Mouse (Mus musculus) cerebellum, adult 9-10 months (tissue): Measurements from ENCODE around the gene Gpc6.

ENCODE experiments used
- DNase-seq: peaks from one replicate; pipeline ENCODE4 v3.0.0; 2022

Gpc6 gene

DNA sequence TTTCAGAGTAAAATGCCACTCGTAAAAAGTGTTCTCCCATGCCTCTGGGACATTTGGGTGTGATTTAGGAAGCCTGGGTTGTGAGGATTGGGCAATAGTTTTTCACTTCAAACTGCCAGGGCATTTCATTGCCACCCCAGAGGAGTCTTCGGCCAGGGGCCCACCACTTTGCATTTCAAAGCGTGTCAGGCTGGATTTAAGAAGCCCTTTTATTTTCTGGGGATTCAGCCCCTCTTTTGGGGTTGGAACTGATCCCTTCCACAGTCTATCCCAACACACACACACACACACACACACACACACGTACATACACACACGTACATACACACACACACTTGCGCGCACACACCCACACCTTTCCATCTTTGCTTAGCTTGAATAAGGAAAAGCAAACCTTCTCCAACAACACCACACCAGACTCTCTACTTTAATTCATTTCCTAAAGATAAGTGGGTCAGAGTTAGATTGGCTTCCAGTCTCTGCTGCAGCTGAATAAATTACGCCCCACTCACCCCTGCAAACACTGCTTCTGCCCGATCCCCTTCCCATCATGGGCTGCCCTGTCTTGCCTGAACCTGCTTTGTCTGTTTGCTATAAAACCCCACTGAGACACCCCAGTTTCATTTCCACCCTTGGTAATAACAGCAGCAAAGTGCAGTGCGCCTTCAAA is 969.9 kb downstream of the Gpc6 start:
- DNase-seq: no peak

DNA sequence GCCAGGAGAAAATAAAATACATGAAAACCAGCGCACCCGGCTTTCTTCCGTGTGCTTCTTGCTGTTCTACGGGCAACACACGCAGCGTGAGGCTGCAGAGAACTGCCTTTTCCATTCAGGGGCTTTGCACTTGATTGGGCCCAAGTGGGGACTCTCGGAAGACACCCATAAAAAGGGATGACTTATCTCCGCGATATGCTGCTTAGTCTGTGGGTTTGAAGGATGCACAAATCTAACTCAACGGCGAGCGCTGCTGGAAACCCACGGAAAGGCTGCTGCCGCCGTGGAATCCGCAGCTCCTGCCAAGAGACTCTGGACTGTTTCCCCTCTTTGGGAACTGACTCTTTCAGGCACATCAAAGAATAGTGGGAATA is 970.4 kb downstream of the Gpc6 start:
- no peak for DNase-seq

DNA sequence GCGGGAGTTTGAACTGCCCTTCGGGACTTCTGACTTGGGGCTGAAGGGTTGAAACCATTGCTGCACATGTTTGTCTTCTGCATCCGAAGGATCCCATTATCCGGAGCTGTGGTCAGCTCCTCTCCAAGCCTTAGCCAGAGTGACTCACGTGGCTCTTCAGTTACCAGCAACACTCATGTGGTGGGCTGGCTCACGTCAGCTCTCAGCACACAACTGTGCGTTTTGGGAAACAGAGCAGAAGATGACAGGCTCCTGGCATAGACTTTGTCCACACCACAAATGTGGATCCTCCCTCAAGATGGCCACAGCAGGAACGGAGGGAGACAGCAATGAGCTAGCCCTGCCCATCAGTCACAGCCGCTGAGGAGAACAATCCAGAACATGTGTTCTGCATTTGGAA is 979.2 kb downstream of the Gpc6 start:
- no peak for DNase-seq

DNA sequence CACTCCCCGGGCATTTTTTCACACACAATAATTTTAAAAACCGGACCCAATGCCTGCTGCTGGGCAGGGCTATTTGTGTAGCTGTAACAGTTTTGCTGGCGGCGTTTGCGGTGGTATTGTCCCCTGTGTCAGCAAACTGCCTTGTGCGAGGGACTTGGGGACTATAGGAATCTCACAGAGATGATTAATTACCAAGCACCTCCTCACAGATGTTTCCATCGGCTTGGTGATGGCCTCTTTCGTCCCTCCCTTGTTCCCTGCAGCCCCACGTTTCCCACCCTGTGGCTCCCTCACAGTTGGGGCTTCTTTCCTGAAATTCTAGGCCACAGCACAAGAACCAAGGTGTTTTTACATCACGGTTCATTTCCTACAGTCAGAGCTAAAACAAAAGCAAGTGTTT is 980.6 kb downstream of the Gpc6 start:
- no peak for DNase-seq

DNA sequence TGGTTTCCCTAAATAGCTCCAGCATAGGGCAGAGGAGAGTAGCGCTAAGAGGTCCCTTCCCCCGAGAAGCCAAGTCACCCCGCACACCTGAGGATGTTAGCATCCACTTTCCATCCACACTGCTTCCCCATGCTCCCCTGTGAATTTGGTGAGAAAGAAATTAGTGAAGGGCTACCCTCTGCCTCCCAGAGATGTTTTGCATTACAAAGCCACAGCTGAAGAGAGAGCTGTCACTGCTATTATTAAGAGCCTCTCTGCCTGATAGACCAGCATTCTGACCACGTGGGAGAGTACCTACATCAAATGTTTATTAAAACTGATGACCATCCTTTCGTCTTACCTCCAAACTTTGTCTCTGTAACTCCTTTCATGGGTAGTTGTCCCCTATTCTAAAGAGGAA is 981.2 kb downstream of the Gpc6 start:
- no peak for DNase-seq

DNA sequence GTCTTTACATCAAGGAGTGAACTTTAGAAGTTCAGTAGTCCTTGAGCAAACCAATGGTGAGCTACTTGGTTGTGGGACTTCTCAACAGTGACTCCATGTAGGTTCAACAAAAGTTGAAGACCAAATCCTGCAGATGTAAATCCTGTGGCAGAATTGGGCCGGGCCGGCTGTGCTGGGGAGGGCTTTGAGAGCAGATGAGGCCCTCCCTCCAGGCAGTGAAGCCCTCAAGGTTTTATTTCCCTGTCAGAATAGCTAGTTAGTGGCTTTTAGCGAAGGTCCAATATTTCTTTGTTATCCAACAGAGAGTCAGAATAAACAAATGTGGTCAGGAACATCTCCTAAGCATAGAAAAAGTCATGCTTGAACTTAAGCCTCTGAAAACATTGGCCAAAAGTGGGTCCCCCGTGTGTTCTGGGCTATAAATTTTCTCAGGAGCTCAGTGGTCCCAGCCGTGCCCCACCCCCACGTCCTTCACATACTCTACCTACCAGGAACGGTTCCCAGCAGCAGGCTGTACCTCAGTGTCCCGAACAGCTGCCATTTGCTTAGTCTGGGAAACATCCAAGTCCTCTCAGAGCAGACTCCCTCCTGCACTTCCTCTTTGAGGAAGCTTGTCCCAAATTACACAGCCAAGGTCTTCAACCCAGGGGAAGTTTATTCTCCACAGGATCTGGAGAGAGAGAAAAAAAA is 983.3 kb downstream of the Gpc6 start:
- DNase-seq: no peak

DNA sequence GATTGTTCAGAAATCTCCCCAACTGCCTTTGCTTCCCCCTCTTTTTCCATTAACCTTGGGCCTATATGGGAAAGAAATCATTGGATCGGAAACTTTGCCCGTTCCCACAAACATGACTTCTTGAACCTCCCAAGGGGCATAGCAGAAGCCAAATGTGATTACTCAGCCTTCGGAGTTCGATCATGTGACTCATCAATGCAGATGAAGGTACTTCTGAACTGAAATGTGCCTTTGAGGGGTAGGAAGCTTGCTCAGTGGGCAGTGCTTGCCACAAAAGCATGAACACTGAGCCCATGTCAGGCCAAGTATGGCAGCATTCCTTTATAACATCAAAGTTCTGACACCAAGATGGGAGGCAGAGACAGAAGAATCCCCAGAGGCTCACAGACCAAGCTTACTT is 983.9 kb downstream of the Gpc6 start:
- no peak for DNase-seq

DNA sequence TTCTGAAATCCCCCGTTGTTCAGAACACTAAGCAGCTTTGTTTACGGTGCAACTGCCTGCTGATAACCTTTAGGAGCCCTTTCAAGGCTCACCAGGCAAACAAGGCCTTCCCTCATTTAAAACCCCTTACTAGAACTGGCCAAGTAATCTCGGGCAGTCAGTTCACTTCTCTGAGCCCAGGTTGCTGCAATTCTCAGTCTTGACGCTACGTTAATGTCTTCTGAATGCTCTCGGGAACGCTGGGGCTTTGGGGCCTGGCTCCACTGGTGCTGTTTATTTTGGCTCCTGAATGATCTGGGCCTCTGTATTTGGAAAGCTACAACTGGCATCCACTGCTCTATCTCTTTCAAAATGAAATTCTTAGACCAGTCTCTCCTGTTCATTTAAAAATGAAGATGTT is 985.2 kb downstream of the Gpc6 start:
- DNase-seq: no peak

DNA sequence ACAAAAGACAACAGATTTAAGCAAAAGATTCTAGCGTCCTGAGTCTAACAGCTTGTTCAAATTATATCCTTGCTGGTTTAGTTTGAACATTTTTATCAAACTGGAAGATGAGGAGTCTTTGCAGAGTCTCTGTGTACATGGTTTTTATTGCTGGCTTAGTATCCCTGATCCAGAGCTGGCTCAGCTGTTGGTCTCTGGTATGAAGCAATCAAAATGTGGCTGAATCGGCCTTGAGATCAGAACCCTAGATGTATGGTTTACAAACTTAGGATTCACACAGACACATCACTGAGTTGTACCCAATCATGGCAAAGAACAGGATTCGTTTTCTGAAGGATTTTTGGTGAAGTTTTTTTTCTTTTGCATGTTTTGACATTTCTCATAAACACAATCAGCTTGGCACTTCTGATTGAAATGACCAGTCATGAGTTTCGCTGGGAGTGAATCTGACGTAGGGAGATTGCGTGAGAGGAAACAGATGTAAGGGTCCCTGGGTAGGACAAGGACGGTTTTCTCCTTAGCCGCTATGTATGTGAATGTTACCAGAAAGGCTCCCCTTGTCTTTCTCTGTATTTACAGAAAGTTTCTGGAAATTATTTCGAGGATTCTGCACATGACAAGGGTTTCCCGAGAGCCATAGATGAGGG is 987.6 kb downstream of the Gpc6 start:
- DNase-seq: no peak

DNA sequence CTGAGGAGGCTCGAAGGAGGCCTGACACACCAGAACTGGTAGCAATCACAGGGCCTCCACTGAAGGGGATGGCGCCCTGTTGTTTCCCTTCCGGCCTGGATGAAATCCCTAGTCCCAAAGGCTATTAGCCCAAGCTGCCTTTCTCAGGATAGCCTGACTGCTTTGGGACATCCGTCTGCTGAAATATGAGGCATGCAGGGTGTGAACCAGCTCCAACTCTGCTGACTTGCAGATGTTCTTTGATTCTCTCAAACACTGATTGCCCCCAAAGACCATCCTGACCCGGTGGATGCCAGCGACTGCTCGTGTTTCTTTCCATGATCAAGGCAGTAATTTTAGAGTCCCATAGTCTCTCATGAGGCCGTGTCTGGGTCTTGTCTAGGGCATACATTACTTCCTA is 991.5 kb downstream of the Gpc6 start:
- DNase-seq: no peak

DNA sequence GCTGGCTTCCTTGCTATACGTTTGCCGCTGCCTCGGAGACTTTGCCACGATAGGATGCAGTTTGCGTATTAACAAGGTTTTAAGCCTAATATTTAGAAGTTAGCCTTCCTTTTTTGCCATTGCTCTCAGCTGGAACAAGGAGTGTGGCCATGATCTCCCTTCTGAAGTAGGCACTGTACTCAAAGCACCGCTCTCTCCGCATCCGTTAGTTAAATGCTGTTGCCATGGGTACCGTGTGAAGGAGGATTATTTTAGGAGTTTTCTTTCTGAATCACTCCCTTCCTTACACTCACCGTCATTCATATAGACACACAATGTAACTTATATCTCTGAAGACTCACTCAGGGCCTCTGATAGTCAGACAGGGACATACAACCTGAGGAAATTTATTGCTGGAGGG is 993.6 kb downstream of the Gpc6 start:
- no peak for DNase-seq

DNA sequence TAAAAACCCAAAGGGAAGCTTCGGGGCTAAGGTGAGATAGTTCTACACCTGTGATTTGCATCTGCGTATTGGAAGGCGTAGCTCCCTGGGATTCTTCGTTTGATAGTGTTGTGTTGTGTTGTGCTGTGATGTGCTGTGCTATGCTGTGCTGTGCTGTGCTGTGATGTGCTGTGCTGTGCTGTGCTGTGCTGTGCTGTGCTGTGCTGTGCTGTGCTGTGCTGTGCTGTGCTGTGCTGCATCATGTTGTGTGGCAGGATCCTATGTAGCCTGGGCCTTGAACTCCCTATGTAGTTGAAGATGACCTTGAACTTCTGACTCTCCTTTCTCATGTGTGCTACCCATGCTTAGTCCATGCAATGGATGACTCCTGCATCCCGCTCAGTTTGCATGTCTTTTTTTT is 994.5 kb downstream of the Gpc6 start:
- no peak for DNase-seq

DNA sequence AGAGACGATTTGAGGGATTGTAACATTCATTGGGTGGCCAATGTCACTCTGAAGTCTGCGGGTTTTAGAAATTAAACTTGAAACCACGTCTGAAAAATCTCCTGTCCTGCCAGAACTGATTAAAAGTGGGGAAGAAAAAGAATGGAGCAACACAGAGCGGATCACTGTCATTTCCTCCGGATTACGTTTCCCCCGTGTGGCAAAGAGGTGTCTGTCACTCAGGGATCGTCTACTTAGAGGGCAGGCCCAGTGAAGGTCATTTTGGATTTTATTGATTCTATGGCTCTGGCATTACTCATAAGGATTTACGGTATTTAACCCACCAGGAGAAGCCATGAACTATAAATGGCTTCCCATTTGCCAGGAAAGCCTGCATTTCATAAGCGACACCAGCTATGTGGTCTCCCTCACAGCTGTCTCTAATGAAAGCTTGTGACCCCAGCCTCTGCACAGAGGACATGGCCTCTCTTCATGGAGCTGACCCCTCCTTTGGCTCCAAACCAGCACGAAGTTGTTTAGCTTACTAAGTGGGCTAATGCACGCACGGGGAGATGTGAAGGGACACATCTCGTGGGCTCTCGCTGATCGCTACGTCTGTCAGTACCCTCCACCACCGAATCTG is 996.4 kb downstream of the Gpc6 start:
- no peak for DNase-seq

DNA sequence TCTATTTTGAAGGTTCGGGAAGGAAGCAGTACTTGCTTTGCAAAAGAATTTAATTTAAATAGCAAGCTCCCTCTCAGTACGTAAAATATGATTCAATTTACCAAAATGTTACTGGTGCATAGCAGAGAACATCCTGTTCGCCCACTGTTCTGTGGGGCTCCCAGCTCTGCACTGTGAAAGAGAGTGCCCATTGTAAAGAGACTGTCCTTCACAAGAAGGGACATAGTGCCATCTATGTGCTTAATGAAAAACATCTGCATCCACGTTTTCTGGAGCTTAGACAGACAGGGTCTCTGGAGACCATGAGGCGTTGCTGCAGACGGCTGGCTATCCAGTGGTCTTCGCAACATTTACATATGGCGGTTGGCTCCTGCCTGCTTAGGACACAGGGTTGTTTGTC is 998.6 kb downstream of the Gpc6 start:
- DNase-seq: no peak

DNA sequence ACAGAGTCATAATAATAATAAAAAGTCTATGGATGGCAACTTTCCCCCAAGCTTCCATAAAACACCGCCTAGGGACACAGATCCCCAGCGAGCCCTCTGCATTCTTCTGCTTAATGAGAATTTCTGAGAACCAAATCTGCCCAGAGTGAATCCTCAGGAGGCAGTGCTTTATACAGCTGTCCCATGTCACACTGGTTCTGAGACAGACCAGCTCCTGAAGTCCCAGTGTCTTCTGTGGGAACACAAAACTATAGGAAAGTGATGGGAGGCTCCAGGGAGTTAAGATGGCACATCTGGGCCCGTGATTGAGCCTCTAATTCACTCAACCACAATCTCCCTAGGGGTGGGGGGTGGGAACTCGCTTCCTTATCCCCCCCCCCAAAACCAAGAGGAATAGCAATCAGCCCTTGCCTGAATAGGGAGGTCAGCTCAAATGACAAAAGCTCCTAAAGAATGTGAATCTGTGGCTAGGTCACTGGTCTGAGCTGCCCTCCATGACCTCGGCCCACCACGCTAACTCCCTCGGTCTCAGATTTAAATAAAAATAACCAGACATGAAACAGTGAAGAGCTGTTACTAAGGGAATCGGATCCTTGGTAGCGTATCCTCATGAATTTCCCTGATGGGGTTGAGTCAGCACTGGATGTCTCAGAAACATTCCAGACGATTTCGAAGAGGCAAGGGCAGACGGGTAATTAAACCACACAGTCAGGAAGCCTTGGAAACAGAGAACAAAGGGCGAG is 1005.2 kb downstream of the Gpc6 start:
- no peak for DNase-seq

DNA sequence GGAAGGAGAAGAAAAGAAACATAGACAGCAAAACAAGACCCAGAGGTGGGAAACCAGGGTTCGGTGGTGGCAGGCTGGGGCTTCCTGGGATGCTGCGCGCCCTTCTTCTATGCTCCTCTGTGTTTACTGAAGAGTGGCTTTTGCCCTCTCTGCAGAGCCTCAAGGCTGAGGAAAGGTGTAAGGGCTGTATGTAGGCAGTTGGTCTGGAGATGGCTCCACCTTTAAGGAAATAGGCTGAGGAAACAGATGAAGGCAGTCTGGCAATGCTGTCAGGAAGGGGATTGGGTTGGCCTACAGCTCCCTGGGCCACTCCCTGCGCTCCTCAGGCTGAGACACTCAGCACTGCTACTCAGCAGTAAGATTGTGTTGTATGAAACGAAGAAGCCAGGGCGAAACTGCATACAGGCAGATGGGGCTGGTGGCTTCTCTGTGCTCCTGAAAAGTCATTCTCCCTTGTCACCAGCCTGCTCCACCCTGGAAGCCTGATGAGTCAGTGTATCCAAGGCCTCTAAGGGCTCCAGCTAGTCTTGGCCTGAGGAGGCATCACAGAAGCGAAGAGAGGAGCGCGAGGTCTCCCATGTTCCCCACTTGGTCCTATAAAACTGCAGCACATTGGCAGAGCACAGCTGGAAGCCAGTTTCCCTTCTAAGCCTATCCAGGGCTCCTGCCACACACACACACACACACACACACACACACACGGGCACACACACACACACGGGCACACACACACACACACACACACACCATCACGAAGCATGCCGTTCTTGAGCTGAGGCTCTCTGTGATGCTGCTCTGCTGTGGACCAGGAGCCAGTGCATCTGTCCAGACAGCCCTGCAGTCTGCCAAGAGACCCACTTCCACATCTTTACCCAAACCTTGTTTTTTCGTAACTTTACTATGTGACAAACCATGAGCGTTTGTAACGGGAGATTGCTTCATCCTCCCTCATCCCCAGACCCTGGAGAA is 1006.0 kb downstream of the Gpc6 start:
- DNase-seq: no peak

DNA sequence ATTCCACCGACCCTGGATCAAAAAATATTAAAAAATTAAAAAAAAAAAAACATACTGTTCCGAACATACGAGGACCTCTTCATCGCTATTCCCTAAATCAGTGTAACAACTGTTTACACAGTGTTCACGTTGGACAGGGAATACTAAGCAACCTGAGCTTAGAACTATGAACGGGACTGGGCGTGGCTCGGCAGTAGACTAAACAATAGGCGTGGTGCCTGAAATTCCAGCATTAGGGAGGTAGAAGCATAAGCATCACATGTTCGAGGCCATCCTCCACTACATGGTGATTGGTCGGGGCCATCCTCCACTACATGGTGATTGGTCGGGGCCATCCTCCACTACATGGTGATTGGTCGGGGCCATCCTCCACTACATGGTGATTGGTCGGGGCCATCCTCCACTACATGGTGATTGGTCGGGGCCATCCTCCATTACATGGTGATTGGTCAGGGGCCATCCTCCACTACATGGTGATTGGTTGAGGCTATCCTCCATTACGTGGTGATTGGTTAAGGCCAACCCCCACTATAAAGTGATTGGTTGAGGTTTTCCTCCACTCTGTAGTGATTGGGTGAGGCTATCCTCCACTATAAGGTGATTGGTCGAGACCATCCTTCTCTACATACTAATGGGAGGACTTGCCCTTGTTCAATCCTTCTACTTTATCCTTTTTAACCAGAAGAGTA is 1007.2 kb downstream of the Gpc6 start:
- no peak for DNase-seq

DNA sequence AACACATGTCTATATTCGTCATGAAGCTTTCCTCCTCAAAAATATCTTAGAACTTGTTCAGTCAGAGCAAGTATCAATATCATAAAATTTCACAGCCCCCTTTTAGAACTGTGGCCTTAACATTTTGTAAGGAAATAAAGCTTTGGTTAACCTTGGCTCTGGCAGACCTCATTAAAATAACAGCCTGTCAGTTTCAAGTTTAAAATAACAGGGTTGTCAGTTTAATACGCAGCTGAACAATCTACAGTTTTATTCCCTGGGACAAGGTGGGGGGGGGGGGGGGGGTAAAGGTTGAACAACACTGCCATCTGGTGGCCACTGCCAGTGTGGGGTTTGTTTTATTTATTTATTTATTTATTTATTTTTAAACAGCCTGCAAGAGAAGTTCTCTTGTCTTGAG is 1013.4 kb downstream of the Gpc6 start:
- no peak for DNase-seq

DNA sequence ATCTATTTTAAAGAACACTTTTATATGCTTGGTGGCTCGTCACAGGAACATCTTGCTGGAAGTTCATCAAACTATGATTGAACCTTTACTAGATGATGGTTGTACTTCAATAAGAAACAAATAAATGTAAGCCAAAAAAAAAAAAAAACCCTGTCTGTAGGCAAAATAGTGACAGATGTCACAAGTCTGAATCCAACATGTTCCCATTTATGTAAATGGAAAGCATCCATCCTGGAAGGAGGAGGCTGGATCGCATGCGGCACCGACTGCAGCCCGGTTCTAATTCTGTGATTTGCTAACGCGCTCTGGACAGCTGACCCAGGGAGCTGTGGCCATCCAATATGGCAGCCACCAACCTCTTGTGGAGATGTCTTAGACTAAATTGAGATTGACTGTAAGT is 1014.4 kb downstream of the Gpc6 start:
- DNase-seq: no peak

DNA sequence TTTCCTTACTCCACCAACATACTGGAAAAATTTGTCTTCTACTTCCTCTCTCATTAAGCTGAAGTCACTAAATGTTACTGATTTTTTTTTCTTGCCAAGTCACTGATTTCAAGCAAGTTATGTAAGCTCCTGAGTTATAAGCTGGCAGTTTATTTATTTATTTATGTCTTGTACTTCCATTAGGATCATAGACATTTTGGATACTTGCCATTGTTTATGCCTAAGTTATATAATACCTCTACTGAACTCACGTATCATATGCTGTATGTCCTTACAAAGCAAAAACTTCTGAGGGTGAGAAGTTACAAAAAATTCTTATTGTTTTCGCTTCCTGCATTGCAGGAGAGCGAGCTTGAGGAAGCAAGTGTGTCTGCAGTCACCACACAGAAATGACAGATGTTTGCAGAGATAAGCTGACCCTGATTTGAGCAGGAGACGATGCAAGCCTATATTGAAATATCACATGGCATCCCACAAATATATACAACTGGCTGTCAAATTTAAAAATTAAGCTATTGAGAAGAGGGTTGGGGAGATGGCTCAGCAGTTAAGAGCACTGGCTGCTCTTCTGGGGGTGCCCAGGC is 1020.9 kb downstream of the Gpc6 start:
- DNase-seq: no peak

DNA sequence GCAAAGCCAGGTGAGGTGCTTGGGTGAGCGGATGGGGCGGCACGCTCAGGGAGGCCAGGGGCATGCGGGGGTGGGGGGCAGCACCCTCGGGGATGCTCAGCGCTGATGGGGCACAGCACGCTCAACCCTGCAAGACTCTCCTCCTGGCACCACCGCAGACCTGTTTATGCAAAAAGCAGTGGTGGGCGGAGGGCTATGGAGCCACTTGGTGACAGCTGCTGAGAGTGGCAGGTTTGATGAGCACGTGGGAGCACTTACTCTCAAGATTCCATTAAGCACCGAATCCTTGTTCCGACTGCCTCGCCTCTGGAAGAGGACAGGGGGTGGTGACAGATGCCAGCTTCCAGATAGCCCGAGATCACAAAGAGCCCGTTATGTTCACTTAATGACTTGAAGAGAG is 1026.2 kb downstream of the Gpc6 start:
- no peak for DNase-seq
